Comparison of ENCODE assay signal across 8 mouse cellular contexts in the genomic region with DNA sequence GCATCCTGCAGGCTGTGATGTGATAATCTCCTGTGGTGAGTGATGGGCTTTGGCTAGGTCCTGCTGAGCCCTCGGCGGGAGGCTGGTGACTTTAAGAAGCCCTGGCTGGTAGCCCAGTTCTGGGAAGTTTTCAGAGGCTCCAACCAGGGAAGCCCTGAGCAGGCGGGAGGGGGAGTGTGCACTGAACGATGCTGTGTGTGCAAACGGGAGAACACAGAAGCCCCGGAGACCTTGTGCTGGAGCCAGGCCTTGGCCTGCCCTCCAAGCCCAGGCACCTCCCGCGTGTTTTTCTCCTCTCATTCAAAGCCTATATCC. TPM values are rescaled to one million over a fixed set of nuclear protein-coding genes. Genes with fewer than 3 reads are reported as not detected.
DNase-seq lines count a peak whose midpoint lies in the region; ATAC-seq lines count a peak whose summit lies in the region.

No protein-coding gene starts in this region.

- H3K27ac ChIP-seq in forebrain, embryonic 15.5 days (replicated peaks): peak overlapping the region; percentile 51
- peak overlapping the region; percentile 74 for H3K27ac ChIP-seq in heart, embryonic 16.5 days (ENCODE audit: low read length)
- H3K27ac ChIP-seq in lung, embryonic 15.5 days: no peak overlapping the region

- H3K9ac ChIP-seq in forebrain, embryonic 15.5 days (replicated peaks): no peak overlapping the region
- H3K9ac ChIP-seq in heart, embryonic 16.5 days (ENCODE audit: low read length): peak overlapping the region; percentile 26; the same call in 1 of the 2 replicates
- no peak overlapping the region for H3K9ac ChIP-seq in lung, embryonic 15.5 days

- no peaks in the 10 kb centered on the region for H3K9me3 ChIP-seq in forebrain, embryonic 15.5 days
- H3K9me3 ChIP-seq in heart, embryonic 16.5 days (replicated peaks; ENCODE audit: control insufficient read depth, low read length): no peaks in the 10 kb centered on the region
- no peaks in the 10 kb centered on the region for H3K9me3 ChIP-seq in lung, embryonic 15.5 days

- H3K36me3 ChIP-seq in forebrain, embryonic 15.5 days: no peaks in the 10 kb centered on the region
- H3K36me3 ChIP-seq in heart, embryonic 16.5 days (ENCODE audit: control insufficient read depth, insufficient read depth): no peaks in the 10 kb centered on the region
- H3K36me3 ChIP-seq in lung, embryonic 15.5 days: no peaks in the 10 kb centered on the region

- peak; percentile 61; the same call in 1 of the 2 replicates for ATAC-seq in forebrain, embryonic 15.5 days (replicated peaks)
- peak; percentile 65 for ATAC-seq in heart, embryonic 16.5 days (replicated peaks; ENCODE audit: extremely low read depth, insufficient read depth, low FRiP score)
- peak; percentile 41; the same call in 1 of the 2 replicates for ATAC-seq in lung, embryonic 15.5 days (ENCODE audit: borderline replicate concordance, extremely low read depth, low FRiP score, low TSS enrichment)

- H3K4me1 ChIP-seq in forebrain, embryonic 15.5 days: peaks cover 32% of the 10 kb centered on the region
- H3K4me1 ChIP-seq in heart, embryonic 16.5 days (ENCODE audit: control insufficient read depth, insufficient read depth, low read length): peaks cover 22% of the 10 kb centered on the region
- H3K4me1 ChIP-seq in lung, embryonic 15.5 days: peaks cover 35% of the 10 kb centered on the region

- peak; percentile 79 for DNase-seq in 3134 (ENCODE audit: extremely low read depth, insufficient read length, low spot score)
- peak; percentile 62 for DNase-seq in brain, embryonic 18.5 days (ENCODE audit: low read depth, low spot score)
- peak; percentile 89 for DNase-seq in kidney, postnatal 25 days
- DNase-seq in right cerebral cortex, adult 18-20 months: peak; percentile 72
- DNase-seq in c-Kit-positive CD71-positive TER-119-positive erythroid progenitor cells, embryonic 14.5 days (ENCODE audit: low spot score): no peak

- H3K27me3 ChIP-seq in forebrain, embryonic 15.5 days: no peaks in the 10 kb centered on the region
- peaks cover 9% of the 10 kb centered on the region for H3K27me3 ChIP-seq in heart, embryonic 16.5 days (ENCODE audit: control insufficient read depth, insufficient read depth, low read length)
- peaks cover 6% of the 10 kb centered on the region; the same call in 1 of the 2 replicates for H3K27me3 ChIP-seq in lung, embryonic 15.5 days

- H3K4me2 ChIP-seq in forebrain, embryonic 15.5 days (replicated peaks): 0 out of 2 replicates have a peak overlapping the region, but pooled peaks have one; percentile 5
- H3K4me2 ChIP-seq in heart, embryonic 16.5 days (ENCODE audit: low read depth, low read length): 0 out of 2 replicates have a peak overlapping the region, but pooled peaks have one; percentile 13
- 0 out of 2 replicates have a peak overlapping the region, but pooled peaks have one; percentile 4 for H3K4me2 ChIP-seq in lung, embryonic 15.5 days

- WGBS in forebrain, embryonic 15.5 days: 4% methylated on average over 8 of the region's 8 CpGs
- 6% methylated on average over 8 of the region's 8 CpGs for WGBS in heart, embryonic 16.5 days
- WGBS in lung, embryonic 15.5 days: 9% methylated on average over 8 of the region's 8 CpGs

- no peak overlapping the region for H3K4me3 ChIP-seq in forebrain, embryonic 15.5 days
- no peak overlapping the region for H3K4me3 ChIP-seq in heart, embryonic 16.5 days (ENCODE audit: low read length)
- H3K4me3 ChIP-seq in lung, embryonic 15.5 days: no peak overlapping the region

RNA-seq across cellular contexts. Expression of a gene that starts 35.2 kb away (rescaled TPM):
- polyA plus RNA-seq in forebrain, embryonic 15.5 days (2015; fragmentation: Nextera tagmentation; extraction: Ambion mirVana): 10.1 and 11.2 TPM in 2 replicates
- 57.2 and 69.2 TPM in 2 replicates for polyA plus RNA-seq in heart, embryonic 16.5 days (2015; fragmentation: Nextera tagmentation; extraction: Ambion mirVana)
- 31.1 and 48.4 TPM in 2 replicates for polyA plus RNA-seq in lung, embryonic 15.5 days (2015; fragmentation: Nextera tagmentation; extraction: Ambion mirVana)
